Mouse (Mus musculus): ENCODE measurements around the gene Carmil1.

GRCm38 (mm10) chr13:24155190-24155589 lies 125.4 kb downstream of the Carmil1 start:
- TF ChIP-seq POLR2A (IDR thresholded peaks at IDR 0.05; ENCODE audit: insufficient read depth, low read depth, low read length) (no peak), CTCF (IDR thresholded peaks at IDR 0.05; ENCODE audit: insufficient read depth, low read depth, low read length) (no peak)

Measured in olfactory bulb, adult 2 months (tissue).